Mouse (Mus musculus) frontal cortex, adult 2 months (tissue): ENCODE data around the gene Ddx50. TPM values are rescaled to one million over a fixed set of nuclear protein-coding genes. Genes with fewer than 3 reads are reported as not detected.

Experiments used
- polyA plus RNA-seq: library from polyadenylated mRNA; depleted of rRNA; stranded (reverse); fragments of >200 nt; gene quantifications from 2 replicates; pipeline ENCODE4 v1.2.3, GENCODE M21; 2012; rRNA removed

Ddx50 gene
- polyA plus RNA-seq, 1 experiment = 95.5 TPM

Other genes with a start within 250 kb of the Ddx50 start
- gene Hkdc1, start 228.7 kb downstream of the Ddx50 start, polyA plus RNA-seq = 14.2 and 16.0 TPM in 2 replicates
- gene 4930507D05Rik, start 201.7 kb downstream of the Ddx50 start, polyA plus RNA-seq = 0.95 and 1.1 TPM in 2 replicates
- gene Supv3l1, start 201.5 kb downstream of the Ddx50 start, polyA plus RNA-seq = 30.0 and 33.8 TPM in 2 replicates
- 37.0 and 41.5 TPM in 2 replicates for gene Vps26a, start 164.4 kb downstream of the Ddx50 start, polyA plus RNA-seq
- 15.3 and 18.9 TPM in 2 replicates for gene Srgn, start 123.8 kb downstream of the Ddx50 start, polyA plus RNA-seq
- 127 and 132 TPM in 2 replicates for gene Kif1bp, start 72.8 kb downstream of the Ddx50 start, polyA plus RNA-seq
- gene Ddx21, start 48.9 kb downstream of the Ddx50 start, polyA plus RNA-seq = 17.3 and 20.8 TPM in 2 replicates
- 3.2 and 3.6 TPM in 2 replicates for gene Stox1, start 74.9 kb upstream of the Ddx50 start, polyA plus RNA-seq
- 40.7 and 43.9 TPM in 2 replicates for gene Ccar1, start 141.1 kb upstream of the Ddx50 start, polyA plus RNA-seq